Mouse (Mus musculus) megakaryocyte progenitor cell, adult 5-6 weeks (primary cell): Measurements from ENCODE around the gene Mical3. TPM values are rescaled to one million over a fixed set of nuclear protein-coding genes. Genes with fewer than 3 reads are reported as not detected.
A peak's percentile ranks its signal among the peaks of the same experiment; 100 is the strongest.

Experiments used
- ATAC-seq: replicated peaks from 2 replicates; pipeline ENCODE4 v1.8.0; 2016; ENCODE audit warnings: mild to moderate bottlenecking, moderate TSS enrichment, inconsistent platforms; ENCODE audit not compliant: poor library complexity
- total RNA-seq, 2 experiments: library from RNA; stranded (forward) in 1 of 2; stranded (reverse) in 1 of 2; fragments of 157-497, 149-512 nt in 1 of 2; fragments of 200-1000 nt in 1 of 2; gene quantifications; 2 replicates each; pipeline versions ENCODE4 v1.2.3 to v1.2.4; 2015 to 2017

Gene Mical3
- total RNA-seq, 2 experiments from 2014 or later, result 7.4 to 16.1 TPM

DNA sequence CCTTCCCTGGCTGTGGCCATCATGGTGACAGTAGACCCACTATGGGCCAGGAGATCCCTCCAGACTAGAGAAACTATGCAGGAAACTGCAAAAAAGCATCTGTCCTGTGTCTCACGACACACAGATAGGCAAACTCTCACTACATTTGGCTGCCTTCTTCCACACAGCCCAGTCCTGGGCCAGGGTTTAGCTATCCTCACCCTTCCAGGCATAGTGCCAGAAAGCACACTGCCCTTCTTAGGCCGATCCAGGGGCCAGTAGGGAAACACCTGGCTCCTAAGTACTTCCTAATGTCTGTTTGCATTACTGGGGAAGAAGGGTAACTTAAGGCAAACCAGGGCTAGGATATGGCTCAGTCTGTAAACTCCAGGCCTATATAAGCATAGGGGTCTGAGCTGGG is 217.9 kb downstream of the Mical3 start:
- no peak for ATAC-seq

DNA sequence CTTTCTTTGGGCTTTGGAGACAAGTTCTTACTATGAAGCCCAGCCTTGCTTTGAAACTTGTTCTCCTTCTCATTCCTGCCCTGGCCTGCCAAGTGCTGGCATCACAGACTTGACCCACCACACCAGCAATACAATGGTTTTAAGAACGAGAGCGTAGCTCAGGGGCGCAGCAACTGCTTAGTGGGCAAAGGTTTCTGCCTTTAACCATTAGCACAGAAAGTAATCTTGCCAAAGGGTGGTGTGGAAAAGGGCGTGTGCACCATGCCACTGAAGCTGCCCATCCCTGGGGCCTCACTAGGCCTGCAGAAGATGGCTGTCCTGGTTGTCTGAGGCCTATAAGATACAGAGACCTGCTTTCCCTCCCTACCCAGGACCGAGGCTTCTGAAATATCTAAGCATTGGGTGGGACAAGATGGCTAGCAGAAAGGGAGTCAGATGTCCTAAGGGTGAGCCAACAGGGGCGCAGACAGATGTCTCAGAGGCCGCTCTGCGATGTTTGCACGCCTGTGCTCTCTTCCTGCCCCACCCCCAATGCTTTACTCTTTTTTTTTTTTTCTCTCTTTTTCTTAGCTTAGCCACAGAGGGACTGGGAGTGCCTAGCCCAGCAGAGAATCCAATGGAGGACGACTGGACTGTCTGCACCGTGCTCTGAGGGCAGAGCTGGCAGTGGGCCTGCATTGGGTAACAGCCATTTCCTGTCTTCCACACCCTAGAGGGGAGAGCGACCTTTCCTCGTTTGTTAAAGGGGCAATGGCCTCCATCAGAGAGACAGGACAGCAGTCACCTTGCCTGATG is 219.4 kb downstream of the Mical3 start:
- ATAC-seq, result peak; percentile 29

DNA sequence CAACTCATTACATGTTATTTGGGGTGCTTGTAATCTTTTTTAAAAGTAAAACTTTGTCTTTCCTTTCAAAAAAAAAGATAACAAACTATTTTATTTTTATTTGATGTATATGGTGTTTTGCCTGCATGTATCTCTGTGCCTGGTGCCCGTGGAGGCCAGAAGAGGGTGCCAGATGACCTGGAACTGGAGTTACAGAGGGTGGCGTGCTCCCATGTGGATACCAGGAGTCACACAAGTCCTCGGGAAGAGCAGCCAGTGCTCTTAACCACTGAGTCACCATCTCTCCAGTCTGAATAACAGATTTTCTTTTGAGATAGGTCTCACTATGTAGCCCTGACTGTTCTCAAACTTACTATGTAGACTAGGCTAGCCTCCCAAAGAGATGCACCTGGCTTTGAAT is 221.3 kb downstream of the Mical3 start:
- ATAC-seq, result no peak

DNA sequence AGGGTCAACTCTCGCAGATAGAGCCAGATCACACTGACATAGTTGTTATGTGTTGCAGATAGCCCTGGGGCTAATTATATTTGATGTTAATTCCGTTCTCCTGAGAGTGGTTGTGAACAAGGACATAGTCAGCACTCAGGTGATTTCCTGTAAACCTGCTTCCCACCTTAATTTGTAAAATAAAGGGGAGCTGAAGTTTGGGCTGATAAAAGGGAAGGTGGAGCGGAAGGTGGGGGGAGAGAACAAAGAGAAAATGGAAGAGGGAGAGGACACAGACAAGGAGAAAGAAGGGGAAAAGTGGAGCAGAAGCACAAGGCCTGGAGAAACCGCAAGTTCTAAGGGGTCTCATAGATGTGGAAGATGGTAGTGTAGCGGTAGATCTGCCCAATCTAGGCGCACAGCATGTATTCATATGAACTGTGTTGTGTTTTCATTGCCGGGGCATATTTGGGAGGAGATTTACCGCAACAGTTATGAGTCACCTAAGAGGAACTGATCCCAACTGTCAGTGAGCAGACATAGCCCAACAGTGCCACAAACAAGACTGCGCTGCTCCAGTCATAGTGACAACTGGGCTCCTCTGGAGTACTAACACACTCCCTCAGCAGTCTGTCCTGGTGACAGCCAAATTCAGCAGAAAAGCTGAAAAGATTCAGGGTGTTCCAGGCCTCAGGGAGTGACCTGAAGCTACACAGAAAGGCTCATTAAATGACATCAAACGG is 222.8 kb downstream of the Mical3 start:
- peak; percentile 55 for ATAC-seq

DNA sequence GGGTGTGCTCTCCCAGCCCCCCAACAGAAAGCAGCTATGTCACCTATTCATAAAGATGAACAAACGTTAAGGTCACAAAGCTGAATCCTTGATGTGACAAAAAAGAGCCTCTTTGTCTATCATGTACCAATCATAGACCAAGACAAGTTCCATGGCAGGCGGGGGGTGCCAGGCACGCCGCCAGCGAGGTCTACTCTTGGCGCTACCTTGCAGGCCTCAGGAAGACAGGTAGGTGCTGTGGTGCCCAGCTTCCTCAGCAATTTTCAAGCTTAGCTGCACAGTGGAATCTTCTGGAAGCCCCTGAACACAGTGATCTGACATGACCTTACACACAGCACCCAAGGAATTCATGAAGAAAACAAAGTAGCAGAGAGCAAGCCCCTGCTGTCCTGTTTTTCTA is 224.3 kb downstream of the Mical3 start:
- no peak for ATAC-seq

DNA sequence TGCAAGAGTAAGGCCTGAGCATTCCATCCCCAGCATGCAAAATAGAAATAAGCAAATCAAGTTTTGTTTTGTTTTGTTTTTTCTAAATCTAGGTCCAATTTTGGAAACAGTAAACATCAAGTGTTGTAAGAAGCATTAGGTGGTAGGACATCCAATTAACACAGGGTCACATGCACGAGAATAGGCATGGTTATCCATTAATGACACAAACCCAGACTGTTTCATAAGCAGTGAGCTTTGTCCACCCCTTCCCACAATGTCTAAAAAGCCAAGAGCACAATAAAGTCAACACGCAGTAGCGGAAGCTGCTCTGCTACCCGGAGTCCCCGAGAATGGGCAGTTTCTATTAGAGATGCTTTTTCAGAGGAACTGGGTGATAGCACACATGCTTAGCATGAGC is 225.7 kb downstream of the Mical3 start:
- ATAC-seq, result no peak

DNA sequence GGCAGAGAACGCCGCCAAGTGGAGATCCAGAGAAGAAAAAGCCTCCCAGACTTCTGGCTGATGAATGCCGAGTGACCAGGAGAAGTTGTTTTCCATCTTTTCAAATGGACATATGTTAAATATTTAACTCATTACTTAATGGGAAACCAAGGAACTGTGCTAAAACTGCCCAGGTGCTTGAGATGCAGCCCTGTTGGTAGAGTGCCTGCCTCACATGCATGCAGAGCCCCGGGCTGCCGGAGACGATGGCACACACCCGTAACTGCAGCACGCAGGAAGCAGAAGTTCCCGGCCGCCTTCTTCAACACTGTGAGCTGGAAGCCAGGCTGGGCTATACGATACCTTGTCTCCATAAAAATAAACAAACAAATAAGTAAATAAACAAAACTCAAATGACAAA is 226.8 kb downstream of the Mical3 start:
- ATAC-seq, result no peak

DNA sequence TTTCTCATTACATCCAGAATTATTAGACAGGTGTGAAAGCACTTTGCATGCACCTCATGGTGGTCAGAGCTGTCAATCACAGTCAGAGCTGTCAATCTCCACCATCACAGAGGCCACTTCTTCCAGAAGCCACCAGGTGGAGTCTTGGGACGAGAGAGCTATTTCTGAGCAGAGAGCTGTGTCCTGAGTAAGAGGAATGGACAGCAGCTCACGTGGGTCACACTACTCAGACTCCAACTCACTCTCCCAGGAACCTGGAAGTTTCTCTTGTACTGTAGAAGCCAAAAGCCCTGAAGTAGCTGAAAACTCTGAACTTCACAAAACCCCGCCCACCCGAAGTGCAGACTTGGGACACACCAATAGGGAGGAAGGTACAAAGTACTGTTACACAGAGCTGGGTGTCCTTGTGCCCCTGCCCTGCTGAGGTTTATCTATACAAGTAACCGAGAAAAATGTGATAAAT is 227.3 kb downstream of the Mical3 start:
- ATAC-seq, result peak; percentile 66

DNA sequence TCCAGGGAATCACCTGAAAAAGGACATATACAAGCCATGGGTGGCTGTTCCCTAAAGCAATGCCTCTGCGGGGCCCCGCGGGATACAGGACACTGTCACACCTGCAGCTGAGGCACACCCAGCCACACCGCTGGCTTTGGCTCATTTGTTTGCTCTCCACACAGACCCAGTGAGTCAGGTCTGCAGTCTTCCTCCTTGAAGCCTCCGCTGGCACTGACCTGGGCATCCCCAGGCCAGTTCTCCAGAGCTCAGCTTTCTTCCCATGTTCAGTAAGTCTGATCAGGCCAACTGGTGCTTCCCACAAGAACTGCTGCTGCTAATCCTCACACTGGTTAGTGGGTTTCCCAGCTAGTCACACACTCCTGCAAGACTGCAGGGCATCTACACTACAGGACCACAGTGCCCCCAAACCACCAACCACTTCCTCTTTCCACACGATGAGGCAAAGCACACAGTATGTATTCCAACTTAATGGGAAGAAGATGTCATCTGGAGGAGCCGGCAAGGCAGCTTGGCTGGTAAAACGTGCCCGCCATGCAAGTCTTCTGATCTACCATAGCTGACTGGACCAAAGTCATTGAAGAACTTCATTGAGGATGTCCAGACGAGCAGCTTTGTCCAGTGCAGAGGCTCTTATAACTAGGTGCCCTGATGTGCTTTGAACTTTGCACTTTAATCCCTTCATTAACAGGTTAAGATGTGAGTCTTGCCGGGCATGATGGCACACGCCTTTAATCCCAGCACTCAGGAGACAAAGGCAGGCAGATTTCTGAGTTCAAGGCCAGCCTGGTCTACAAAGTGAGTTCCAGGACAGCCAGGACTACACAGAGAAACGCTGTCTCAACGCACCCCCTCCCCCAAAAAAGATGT is 228.8 kb downstream of the Mical3 start:
- peak; percentile 79 for ATAC-seq

DNA sequence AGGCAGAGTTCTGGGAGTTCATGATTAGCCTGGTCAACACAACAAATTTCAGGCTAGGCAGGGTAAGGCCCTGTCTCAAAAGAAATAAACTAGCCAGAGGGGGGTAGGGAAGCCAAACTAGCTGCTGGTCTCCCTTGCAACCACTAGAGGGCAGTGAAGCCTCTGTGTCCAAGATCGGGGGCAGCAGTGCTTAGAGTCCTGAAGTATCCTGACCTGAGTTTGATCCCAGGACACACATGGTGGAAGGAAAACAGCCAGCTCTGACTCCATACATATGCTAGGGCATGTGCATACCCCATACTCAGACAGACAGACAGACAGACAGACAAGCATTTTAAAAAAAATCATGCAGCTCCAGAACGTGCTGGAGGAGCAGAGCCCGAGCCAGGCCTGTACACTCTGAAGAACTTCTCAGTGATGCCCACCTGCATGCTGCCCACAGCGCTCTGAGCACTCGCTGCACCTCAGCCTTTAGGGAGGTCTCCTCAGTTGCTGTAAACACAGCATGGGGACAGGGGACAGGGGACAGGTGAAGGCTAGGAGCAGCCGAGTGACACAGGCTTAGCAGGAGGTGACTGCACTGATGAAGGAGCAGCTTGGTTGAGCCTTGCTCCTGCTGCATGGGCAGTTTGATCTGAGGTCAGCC is 232.5 kb downstream of the Mical3 start:
- ATAC-seq, result peak; percentile 72

DNA sequence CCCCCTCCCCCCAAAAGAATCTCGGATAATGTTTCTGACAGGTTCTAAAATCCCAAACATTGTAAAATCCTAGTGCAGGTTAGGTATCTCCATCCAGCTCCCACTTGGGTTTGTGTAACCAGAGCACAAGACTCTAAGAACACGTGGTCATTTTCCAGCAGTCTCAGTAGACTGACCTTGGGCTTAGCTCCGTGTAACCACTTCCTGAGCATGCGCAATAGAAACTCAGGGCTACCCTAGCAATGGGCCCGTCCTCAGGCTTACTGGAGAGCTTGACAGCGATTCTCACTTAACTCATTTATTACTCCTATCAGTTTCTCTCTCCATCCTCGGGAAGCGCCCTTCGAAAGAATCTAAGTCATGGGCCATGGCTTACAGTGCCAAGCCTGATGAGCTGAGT is 236.3 kb downstream of the Mical3 start:
- ATAC-seq, result no peak

DNA sequence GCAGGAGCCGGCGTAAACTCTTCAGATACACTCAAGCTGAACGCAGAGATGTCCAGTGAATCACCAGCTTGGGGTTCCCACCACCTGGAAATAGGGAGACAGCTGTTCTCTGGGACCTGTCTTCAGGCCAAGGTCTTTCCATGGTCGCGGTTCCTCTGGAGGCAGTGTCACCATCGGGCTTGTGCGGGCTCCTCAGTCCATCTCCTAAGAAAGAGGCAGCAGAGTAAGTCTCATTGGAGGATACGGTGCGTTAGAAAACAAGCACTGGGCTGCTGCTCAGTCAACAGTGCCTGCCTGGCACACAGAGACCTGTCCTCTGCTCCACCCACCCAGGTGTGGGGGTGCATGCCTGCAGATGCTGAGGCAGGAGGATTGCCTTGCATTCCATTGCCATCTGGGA is 236.7 kb downstream of the Mical3 start:
- ATAC-seq, result no peak

DNA sequence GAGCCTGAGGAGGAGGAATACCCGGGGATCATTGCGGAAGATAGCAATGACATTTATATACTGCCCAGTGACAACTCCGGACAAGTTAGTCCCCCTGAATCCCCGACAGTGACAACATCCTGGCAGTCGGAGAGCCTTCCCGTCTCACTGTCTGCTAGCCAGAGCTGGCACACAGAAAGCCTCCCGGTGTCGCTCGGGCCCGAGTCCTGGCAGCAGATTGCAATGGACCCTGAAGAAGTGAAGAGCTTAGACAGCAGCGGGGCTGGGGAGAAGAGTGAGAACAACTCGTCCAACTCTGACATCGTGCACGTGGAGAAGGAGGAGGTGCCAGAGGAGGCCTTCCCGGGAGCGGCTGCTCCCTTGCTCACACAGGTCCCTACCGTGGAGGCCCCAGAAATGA is 244.1 kb downstream of the Mical3 start:
- ATAC-seq, result no peak

DNA sequence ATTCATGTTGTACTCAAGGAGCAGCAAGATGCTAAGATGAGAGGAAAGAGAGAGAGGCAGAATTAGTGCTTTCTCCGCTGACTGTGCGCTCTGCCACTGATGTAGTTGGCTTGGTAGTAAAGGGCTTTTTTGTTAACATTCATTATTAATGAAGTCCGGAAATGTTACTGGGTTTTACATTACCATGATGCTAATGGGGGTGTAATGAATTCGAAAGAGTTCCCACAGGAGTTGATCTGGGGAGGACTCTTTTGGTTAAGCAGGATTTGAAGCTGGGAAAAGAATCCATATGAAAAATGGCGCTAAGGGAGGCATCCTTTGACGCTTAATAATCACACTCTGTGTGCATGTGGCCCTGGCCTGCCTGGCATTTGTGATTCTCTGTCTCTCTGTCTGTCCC is 246.4 kb downstream of the Mical3 start:
- ATAC-seq, result no peak

Other genes with a start within 250 kb of the Mical3 start
- gene Bid, start 214.1 kb downstream of the Mical3 start, total RNA-seq (2015), result 89.7 and 91.0 TPM in 2 replicates
- gene Bid, start 214.1 kb downstream of the Mical3 start, total RNA-seq (2017), result 51.7 and 55.4 TPM in 2 replicates
- gene Pex26, start 52.7 kb upstream of the Mical3 start, total RNA-seq (2015), result 5.3 and 8.0 TPM in 2 replicates
- 6.7 and 7.9 TPM in 2 replicates for gene Pex26, start 52.7 kb upstream of the Mical3 start, total RNA-seq (2017)
- 27.2 and 30.4 TPM in 2 replicates for gene Tuba8, start 79.7 kb upstream of the Mical3 start, total RNA-seq (2015)
- gene Tuba8, start 79.7 kb upstream of the Mical3 start, total RNA-seq (2017), result 27.2 and 29.2 TPM in 2 replicates
- gene Usp18, start 114.9 kb upstream of the Mical3 start, total RNA-seq (2015), result 2.2 and 2.6 TPM in 2 replicates
- 1.8 and 2.5 TPM in 2 replicates for gene Usp18, start 114.9 kb upstream of the Mical3 start, total RNA-seq (2017)
- gene Slc6a13, start 169.2 kb upstream of the Mical3 start, total RNA-seq (2015), result 3.9 and 4.3 TPM in 2 replicates
- gene Slc6a13, start 169.2 kb upstream of the Mical3 start, total RNA-seq (2017), result 3.4 and 3.5 TPM in 2 replicates
- 0.37 and 1.0 TPM in 2 replicates for gene Slc6a12, start 212.1 kb upstream of the Mical3 start, total RNA-seq (2015)
- 0.54 and 3.6 TPM in 2 replicates for gene Slc6a12, start 212.1 kb upstream of the Mical3 start, total RNA-seq (2017)